Mouse (Mus musculus): Measurements from ENCODE around the gene Ubash3b. TPM values are rescaled to one million over a fixed set of nuclear protein-coding genes. Genes with fewer than 3 reads are reported as not detected.

Ubash3b gene
- polyA plus RNA-seq, 1 experiment from 2014 or later = 13.7 TPM

- under 1% methylated on average over 69 of the region's 82 CpGs for WGBS
- H3K9me3 ChIP-seq (ENCODE audit: control insufficient read depth, low read length) = no peaks in the 10 kb centered on the region
- H3K27me3 ChIP-seq (ENCODE audit: control insufficient read depth, insufficient read depth, low read length) = peaks cover 18% of the 10 kb centered on the region
- H3K9ac ChIP-seq (ENCODE audit: low read depth, low read length) = peak overlapping the region; percentile 79
- no peaks in the 10 kb centered on the region for H3K36me3 ChIP-seq (ENCODE audit: control insufficient read depth, insufficient read depth, low read length)
- ATAC-seq (ENCODE audit: low FRiP score) = peak; percentile 88
- peak; percentile 82 for DNase-seq (ENCODE audit: low spot score)
- H3K4me3 ChIP-seq (ENCODE audit: low read depth, low read length) = peak overlapping the region; percentile 84
- H3K27ac ChIP-seq (ENCODE audit: low read depth, low read length) = peak overlapping the region; percentile 60
- no peaks in the 10 kb centered on the region; the same call in 1 of the 2 replicates for H3K4me1 ChIP-seq (replicated peaks; ENCODE audit: control insufficient read depth, insufficient read depth, low read length)
- peak overlapping the region; percentile 85 for H3K4me2 ChIP-seq (replicated peaks; ENCODE audit: low read depth, low read length)
Measured at GRCm38 (mm10) chr9:41157020-41157871, 4.3 kb downstream of the Ubash3b start.

GRCm38 (mm10) chr9:41156720-41157019, 4.8 kb downstream of the Ubash3b start:
- no peak for DNase-seq (ENCODE audit: low spot score)

GRCm38 (mm10) chr9:41156006-41156719, 5.3 kb downstream of the Ubash3b start:
- Histone ChIP-seq H3K9me3 (ENCODE audit: control insufficient read depth, low read length) (no peaks in the 10 kb centered on the region), H3K9ac (ENCODE audit: low read depth, low read length) (peak overlapping the region; percentile 79), H3K4me1 (replicated peaks; ENCODE audit: control insufficient read depth, insufficient read depth, low read length) (no peaks in the 10 kb centered on the region), H3K4me3 (ENCODE audit: low read depth, low read length) (peak overlapping the region; percentile 84), H3K27ac (ENCODE audit: low read depth, low read length) (no peak overlapping the region), H3K27me3 (ENCODE audit: control insufficient read depth, insufficient read depth, low read length) (peaks cover 18% of the 10 kb centered on the region), H3K36me3 (ENCODE audit: control insufficient read depth, insufficient read depth, low read length) (no peaks in the 10 kb centered on the region), H3K4me2 (replicated peaks; ENCODE audit: low read depth, low read length) (peak overlapping the region; percentile 85)
- DNase-seq (ENCODE audit: low spot score) = peak; percentile 26
- no peak for ATAC-seq (ENCODE audit: low FRiP score)
- WGBS = 17% methylated on average over 19 of the region's 20 CpGs

More at GRCm38 (mm10) chr9:41156720-41157019, 4.8 kb downstream of the Ubash3b start:
- no peak overlapping the region for H3K27ac ChIP-seq (ENCODE audit: low read depth, low read length)
- no peaks in the 10 kb centered on the region for H3K36me3 ChIP-seq (ENCODE audit: control insufficient read depth, insufficient read depth, low read length)
- H3K27me3 ChIP-seq (ENCODE audit: control insufficient read depth, insufficient read depth, low read length) = peaks cover 18% of the 10 kb centered on the region
- peak overlapping the region; percentile 84 for H3K4me3 ChIP-seq (ENCODE audit: low read depth, low read length)
- ATAC-seq (ENCODE audit: low FRiP score) = no peak; the same call in 1 of the 2 replicates
- peak overlapping the region; percentile 85 for H3K4me2 ChIP-seq (replicated peaks; ENCODE audit: low read depth, low read length)
- no peaks in the 10 kb centered on the region for H3K9me3 ChIP-seq (ENCODE audit: control insufficient read depth, low read length)
- under 1% methylated on average over 18 of the region's 20 CpGs for WGBS
- H3K9ac ChIP-seq (ENCODE audit: low read depth, low read length) = peak overlapping the region; percentile 79
- H3K4me1 ChIP-seq (replicated peaks; ENCODE audit: control insufficient read depth, insufficient read depth, low read length) = no peaks in the 10 kb centered on the region; the same call in 1 of the 2 replicates

- Histone ChIP-seq H3K4me3 (ENCODE audit: low read depth, low read length) (no peak overlapping the region), H3K36me3 (ENCODE audit: control insufficient read depth, insufficient read depth, low read length) (no peaks in the 10 kb centered on the region), H3K4me2 (replicated peaks; ENCODE audit: low read depth, low read length) (no peak overlapping the region), H3K9me3 (ENCODE audit: control insufficient read depth, low read length) (no peaks in the 10 kb centered on the region), H3K4me1 (replicated peaks; ENCODE audit: control insufficient read depth, insufficient read depth, low read length) (no peaks in the 10 kb centered on the region), H3K27me3 (ENCODE audit: control insufficient read depth, insufficient read depth, low read length) (peaks cover 18% of the 10 kb centered on the region), H3K27ac (ENCODE audit: low read depth, low read length) (no peak overlapping the region), H3K9ac (ENCODE audit: low read depth, low read length) (no peak overlapping the region)
- DNase-seq (ENCODE audit: low spot score) (no peak), ATAC-seq (ENCODE audit: low FRiP score) (no peak)
- 90% methylated on average over 1 of the region's 1 CpGs for WGBS
Measured at GRCm38 (mm10) chr9:41153979-41154378, 7.5 kb downstream of the Ubash3b start.

GRCm38 (mm10) chr9:41153050-41153449, 8.4 kb downstream of the Ubash3b start:
- DNase-seq (ENCODE audit: low spot score) = no peak
- Histone ChIP-seq H3K36me3 (ENCODE audit: control insufficient read depth, insufficient read depth, low read length) (no peaks in the 10 kb centered on the region), H3K4me3 (ENCODE audit: low read depth, low read length) (no peak overlapping the region), H3K9me3 (ENCODE audit: control insufficient read depth, low read length) (no peaks in the 10 kb centered on the region), H3K4me1 (replicated peaks; ENCODE audit: control insufficient read depth, insufficient read depth, low read length) (no peaks in the 10 kb centered on the region), H3K27ac (ENCODE audit: low read depth, low read length) (no peak overlapping the region), H3K27me3 (ENCODE audit: control insufficient read depth, insufficient read depth, low read length) (peaks cover 12% of the 10 kb centered on the region), H3K9ac (ENCODE audit: low read depth, low read length) (no peak overlapping the region), H3K4me2 (replicated peaks; ENCODE audit: low read depth, low read length) (no peak overlapping the region)
- 62% methylated on average over 5 of the region's 5 CpGs for WGBS
- no peak for ATAC-seq (ENCODE audit: low FRiP score)

GRCm38 (mm10) chr9:41151491-41151890, 10.0 kb downstream of the Ubash3b start:
- Histone ChIP-seq H3K4me2 (replicated peaks; ENCODE audit: low read depth, low read length) (no peak overlapping the region), H3K27me3 (ENCODE audit: control insufficient read depth, insufficient read depth, low read length) (peaks cover 4% of the 10 kb centered on the region), H3K9ac (ENCODE audit: low read depth, low read length) (no peak overlapping the region), H3K4me1 (replicated peaks; ENCODE audit: control insufficient read depth, insufficient read depth, low read length) (no peaks in the 10 kb centered on the region), H3K27ac (ENCODE audit: low read depth, low read length) (no peak overlapping the region), H3K36me3 (ENCODE audit: control insufficient read depth, insufficient read depth, low read length) (no peaks in the 10 kb centered on the region), H3K9me3 (ENCODE audit: control insufficient read depth, low read length) (no peaks in the 10 kb centered on the region), H3K4me3 (ENCODE audit: low read depth, low read length) (no peak overlapping the region)
- WGBS = 79% methylated on average over 4 of the region's 4 CpGs
- no peak for DNase-seq (ENCODE audit: low spot score)
- no peak for ATAC-seq (ENCODE audit: low FRiP score)

- no peak overlapping the region for H3K4me3 ChIP-seq (ENCODE audit: low read depth, low read length)
- no peak overlapping the region for H3K9ac ChIP-seq (ENCODE audit: low read depth, low read length)
- no peaks in the 10 kb centered on the region for H3K9me3 ChIP-seq (ENCODE audit: control insufficient read depth, low read length)
- no peaks in the 10 kb centered on the region for H3K4me1 ChIP-seq (replicated peaks; ENCODE audit: control insufficient read depth, insufficient read depth, low read length)
- no peaks in the 10 kb centered on the region for H3K36me3 ChIP-seq (ENCODE audit: control insufficient read depth, insufficient read depth, low read length)
- H3K27me3 ChIP-seq (ENCODE audit: control insufficient read depth, insufficient read depth, low read length) = peaks cover 2% of the 10 kb centered on the region; the same call in 1 of the 2 replicates
- whole genome bisulfite sequencing = 64% methylated on average over 2 of the region's 2 CpGs
- DNase-seq (ENCODE audit: low spot score) (no peak), ATAC-seq (ENCODE audit: low FRiP score) (no peak)
- no peak overlapping the region for H3K27ac ChIP-seq (ENCODE audit: low read depth, low read length)
- H3K4me2 ChIP-seq (replicated peaks; ENCODE audit: low read depth, low read length) = no peak overlapping the region
Measured at GRCm38 (mm10) chr9:41149896-41150295, 11.6 kb downstream of the Ubash3b start.

GRCm38 (mm10) chr9:41149079-41149676, 12.3 kb downstream of the Ubash3b start:
- Histone ChIP-seq H3K9me3 (ENCODE audit: control insufficient read depth, low read length) (no peaks in the 10 kb centered on the region), H3K27me3 (ENCODE audit: control insufficient read depth, insufficient read depth, low read length) (no peaks in the 10 kb centered on the region), H3K4me2 (replicated peaks; ENCODE audit: low read depth, low read length) (no peak overlapping the region), H3K27ac (ENCODE audit: low read depth, low read length) (no peak overlapping the region), H3K36me3 (ENCODE audit: control insufficient read depth, insufficient read depth, low read length) (no peaks in the 10 kb centered on the region), H3K4me3 (ENCODE audit: low read depth, low read length) (no peak overlapping the region), H3K4me1 (replicated peaks; ENCODE audit: control insufficient read depth, insufficient read depth, low read length) (no peaks in the 10 kb centered on the region), H3K9ac (ENCODE audit: low read depth, low read length) (no peak overlapping the region)
- 68% methylated on average over 6 of the region's 6 CpGs for whole genome bisulfite sequencing
- no peak for ATAC-seq (ENCODE audit: low FRiP score)
- no peak for DNase-seq (ENCODE audit: low spot score)
